In genomic region chr9:44489651-44490085, GRCm38 (mm10) we compare ENCODE assay signal across 9 mouse cellular contexts. TPM values are rescaled to one million over a fixed set of nuclear protein-coding genes. Genes with fewer than 3 reads are reported as not detected.
DNase-seq lines count a peak whose midpoint lies in the region; ATAC-seq and TF ChIP-seq lines count a peak whose summit lies in the region.
"Had no signal": no experiment of that assay in that cellular context is flagged by ENCODE, and none has a peak within 500 bp of the region (broad histone marks: within the 10 kb centered on the region; RNA-seq: fewer than 3 reads in every experiment).

No protein-coding gene starts in this region.

- no peaks in the 10 kb centered on the region for H3K9me3 ChIP-seq in heart, embryonic 14.5 days (ENCODE audit: control insufficient read depth, low read length)
- H3K9me3 ChIP-seq in limb, embryonic 10.5 days (replicated peaks) = no peaks in the 10 kb centered on the region
- no peaks in the 10 kb centered on the region for H3K9me3 ChIP-seq in midbrain, postnatal 0 days (ENCODE audit: low read length)

- peak overlapping the region; percentile 73 for H3K4me2 ChIP-seq in heart, embryonic 14.5 days (ENCODE audit: low read length)
- H3K4me2 ChIP-seq in midbrain, postnatal 0 days (ENCODE audit: low read depth, low read length, poor library complexity, severe bottlenecking) = peak overlapping the region; percentile 99

- peak; percentile 22 for TF ChIP-seq CTCF in midbrain, postnatal 0 days (IDR thresholded peaks at IDR 0.05)
- TF ChIP-seq CTCF in left cerebral cortex, adult 2 months (IDR thresholded peaks at IDR 0.05) = no peak

- H3K4me1 ChIP-seq in heart, embryonic 14.5 days (ENCODE audit: control insufficient read depth in 2 of 2, insufficient read depth in 2 of 2, low read length in 2 of 2) = peaks cover 96% of the 10 kb centered on the region in 2 experiments
- peaks cover 100% of the 10 kb centered on the region for H3K4me1 ChIP-seq in limb, embryonic 10.5 days
- peaks cover 63% of the 10 kb centered on the region for H3K4me1 ChIP-seq in midbrain, postnatal 0 days (ENCODE audit: insufficient read depth, low read length)

- no peak for ATAC-seq in heart, embryonic 14.5 days (ENCODE audit: insufficient number of reproducible peaks, insufficient read depth, low FRiP score, low read depth)
- ATAC-seq in midbrain, postnatal 0 days (ENCODE audit: low FRiP score) = no peak

- peak overlapping the region; percentile 77 to 82 for H3K27ac ChIP-seq in heart, embryonic 14.5 days (replicated peaks in 1 of 2; ENCODE audit: control insufficient read depth in 1 of 2, insufficient read depth in 1 of 2, low read depth in 2 of 2, low read length in 2 of 2)
- H3K27ac ChIP-seq in limb, embryonic 10.5 days = peak overlapping the region; percentile 96
- H3K27ac ChIP-seq in midbrain, postnatal 0 days (ENCODE audit: low read depth, low read length) = peak overlapping the region; percentile 60
- no peak overlapping the region for H3K27ac ChIP-seq in left cerebral cortex, adult 2 months

- peak overlapping the region; percentile 95; the same call in 1 of the 2 replicates for H3K9ac ChIP-seq in heart, embryonic 14.5 days (ENCODE audit: low read length)
- peak overlapping the region; percentile 33 for H3K9ac ChIP-seq in midbrain, postnatal 0 days (replicated peaks; ENCODE audit: low read length, poor library complexity, severe bottlenecking)

- intact Hi-C loops in left cerebral cortex, adult 2 months (cut with DNase I) = no loop called here

- 11% methylated on average over 17 of the region's 17 CpGs for WGBS in heart, embryonic 14.5 days
- 5% methylated on average over 17 of the region's 17 CpGs for WGBS in limb, embryonic 10.5 days
- 10% methylated on average over 17 of the region's 17 CpGs for WGBS in midbrain, postnatal 0 days

- peak; percentile 60 for DNase-seq in retina, postnatal 1 day
- no peak for DNase-seq in retina, embryonic 14.5 days (ENCODE audit: low spot score)
- DNase-seq in cerebellum, postnatal 36 days = peak; percentile 56 to 64
- peak; percentile 62 for DNase-seq in limb, embryonic 10.5 days (ENCODE audit: low spot score)
- peak; percentile 72 for DNase-seq in midbrain, postnatal 0 days (ENCODE audit: low spot score)
- no peak for DNase-seq in left cerebral cortex, adult 2 months (ENCODE audit: extremely low spot score in 1 of 2, low spot score in 2 of 2)
- no peak for DNase-seq in layer of hippocampus, adult 9-11 months

- H3K27me3 ChIP-seq in heart, embryonic 14.5 days (ENCODE audit: control insufficient read depth, insufficient read depth, low read length) = no peaks in the 10 kb centered on the region
- no peaks in the 10 kb centered on the region for H3K27me3 ChIP-seq in limb, embryonic 10.5 days (ENCODE audit: low read depth, poor library complexity, severe bottlenecking)
- H3K27me3 ChIP-seq in midbrain, postnatal 0 days (ENCODE audit: insufficient read depth, low read length) = no peaks in the 10 kb centered on the region

- H3K36me3 ChIP-seq in heart, embryonic 14.5 days (ENCODE audit: control insufficient read depth, insufficient read depth, low read length) = 0 out of 2 replicates have a peak, but pooled peaks cover 8% of the 10 kb centered on the region
- peaks cover 16% of the 10 kb centered on the region for H3K36me3 ChIP-seq in limb, embryonic 10.5 days
- H3K36me3 ChIP-seq in midbrain, postnatal 0 days (ENCODE audit: insufficient read depth, low read length) = no peaks in the 10 kb centered on the region

- peak overlapping the region; percentile 25 to 26 for H3K4me3 ChIP-seq in heart, embryonic 14.5 days (ENCODE audit: control insufficient read depth in 1 of 2, insufficient read depth in 1 of 2, low read depth in 1 of 2, low read length in 2 of 2)
- peak overlapping the region; percentile 94 for H3K4me3 ChIP-seq in limb, embryonic 10.5 days
- 0 out of 2 replicates have a peak overlapping the region, but pooled peaks have one; percentile 3 for H3K4me3 ChIP-seq in midbrain, postnatal 0 days (ENCODE audit: low read depth, low read length)
- no peak overlapping the region for H3K4me3 ChIP-seq in left cerebral cortex, adult 2 months

RNA-seq across cellular contexts. Expression of gene Bcl9l, which starts 7.0 kb away (rescaled TPM):
- 12.1 and 12.5 TPM in 2 replicates for polyA plus RNA-seq in heart, embryonic 14.5 days (2014; fragmentation: Nextera tagmentation; extraction: Ambion mirVana)
- polyA plus RNA-seq in limb, embryonic 10.5 days (2016; fragmentation: Nextera tagmentation; extraction: Ambion mirVana) = 9.0 and 12.1 TPM in 2 replicates
- 42.1 and 61.1 TPM in 2 replicates for total RNA-seq in midbrain, postnatal 0 days (2014; rRNA removed)
- 10.0 and 10.4 TPM in 2 replicates for polyA plus RNA-seq in midbrain, postnatal 0 days (2015; fragmentation: Nextera tagmentation; extraction: Ambion mirVana)
- total RNA-seq in left cerebral cortex, adult 2 months (2021) = 10 to 100 TPM; 58.6 to 63.4 TPM

RNA-seq across cellular contexts. Expression of gene Upk2, which starts 34.9 kb away (rescaled TPM):
- polyA plus RNA-seq in heart, embryonic 14.5 days (2014; fragmentation: Nextera tagmentation; extraction: Ambion mirVana) = not detected in 2 replicates
- polyA plus RNA-seq in limb, embryonic 10.5 days (2016; fragmentation: Nextera tagmentation; extraction: Ambion mirVana) = 0.36 TPM in 1 of 2 replicates, not detected in the other
- total RNA-seq in midbrain, postnatal 0 days (2014; rRNA removed) = not detected in 2 replicates
- polyA plus RNA-seq in midbrain, postnatal 0 days (2015; fragmentation: Nextera tagmentation; extraction: Ambion mirVana) = not detected in 2 replicates
- not detected for total RNA-seq in left cerebral cortex, adult 2 months (2021)
- total RNA-seq: adrenal gland, postnatal 36 days had no signal

RNA-seq across cellular contexts. Expression of gene Foxr1, which starts 48.7 kb away (rescaled TPM):
- not detected in 2 replicates for polyA plus RNA-seq in heart, embryonic 14.5 days (2014; fragmentation: Nextera tagmentation; extraction: Ambion mirVana)
- not detected in 2 replicates for polyA plus RNA-seq in limb, embryonic 10.5 days (2016; fragmentation: Nextera tagmentation; extraction: Ambion mirVana)
- not detected in 2 replicates for total RNA-seq in midbrain, postnatal 0 days (2014; rRNA removed)
- not detected in 2 replicates for polyA plus RNA-seq in midbrain, postnatal 0 days (2015; fragmentation: Nextera tagmentation; extraction: Ambion mirVana)
- not detected for total RNA-seq in left cerebral cortex, adult 2 months (2021)
- total RNA-seq: adrenal gland, postnatal 36 days had no signal

Comparison
In these comparisons a context has a peak if more than half of its experiments do, and no peak if none do; other contexts are left out.
1. DNase-seq: peak in retina, postnatal 1 day (single experiment), cerebellum, postnatal 36 days (2 of 2), limb, embryonic 10.5 days (single experiment) and midbrain, postnatal 0 days (single experiment); none in retina, embryonic 14.5 days (single experiment), left cerebral cortex, adult 2 months (0 of 2) and layer of hippocampus, adult 9-11 months (single experiment).